Mouse (Mus musculus): ENCODE data around the gene Grpr. TPM values are rescaled to one million over a fixed set of nuclear protein-coding genes. Genes with fewer than 3 reads are reported as not detected.

Gene Grpr
- 0.06 and 0.09 TPM in 2 replicates for polyA plus RNA-seq (2016; fragmentation: Nextera tagmentation; extraction: Ambion mirVana)

GRCm38 (mm10) chrX:163549666-163550065 is at the start of gene Grpr:
Gene Grpr, minus strand, starts transcription at chrX:163549677.
- H3K4me3 ChIP-seq = no peak within 1 kb of the TSS
- H3K9me3 ChIP-seq = no peaks in the 10 kb centered on the region
- no peaks in the 10 kb centered on the region for H3K36me3 ChIP-seq
- H3K27ac ChIP-seq = no peak within 1 kb of the TSS
- H3K4me1 ChIP-seq (replicated peaks) = no peaks in the 10 kb centered on the region
- 21% methylated on average over 7 of the region's 7 CpGs for WGBS
- peaks cover 72% of the 10 kb centered on the region for H3K27me3 ChIP-seq (ENCODE audit: insufficient read depth, poor library complexity, severe bottlenecking)
- peak; percentile 56 for DNase-seq (ENCODE audit: low spot score)

GRCm38 (mm10) chrX:163560521-163560920 is 11.0 kb upstream of the Grpr start:
- H3K4me3 ChIP-seq = no peak overlapping the region
- 89% methylated on average over 3 of the region's 3 CpGs for whole genome bisulfite sequencing
- no peaks in the 10 kb centered on the region for H3K9me3 ChIP-seq
- H3K36me3 ChIP-seq = no peaks in the 10 kb centered on the region
- H3K27me3 ChIP-seq (ENCODE audit: insufficient read depth, poor library complexity, severe bottlenecking) = peaks cover 32% of the 10 kb centered on the region
- H3K4me1 ChIP-seq (replicated peaks) = no peaks in the 10 kb centered on the region
- no peak overlapping the region for H3K27ac ChIP-seq
- DNase-seq (ENCODE audit: low spot score) = no peak

- WGBS = 80% methylated on average over 5 of the region's 5 CpGs
Observed at GRCm38 (mm10) chrX:163547042-163547441, 2.4 kb downstream of the Grpr start.

GRCm38 (mm10) chrX:163532836-163533235 is 16.6 kb downstream of the Grpr start:
- no peaks in the 10 kb centered on the region for H3K4me1 ChIP-seq (replicated peaks)
- WGBS = 76% methylated on average over 2 of the region's 2 CpGs
- H3K4me3 ChIP-seq = no peak overlapping the region
- no peaks in the 10 kb centered on the region for H3K36me3 ChIP-seq
- DNase-seq (ENCODE audit: low spot score) = no peak
- H3K27ac ChIP-seq = no peak overlapping the region
- H3K27me3 ChIP-seq (ENCODE audit: insufficient read depth, poor library complexity, severe bottlenecking) = peaks cover 65% of the 10 kb centered on the region
- no peaks in the 10 kb centered on the region for H3K9me3 ChIP-seq

More at GRCm38 (mm10) chrX:163547042-163547441, 2.4 kb downstream of the Grpr start:
- Histone ChIP-seq H3K27ac (no peak overlapping the region), H3K27me3 (ENCODE audit: insufficient read depth, poor library complexity, severe bottlenecking) (peaks cover 72% of the 10 kb centered on the region), H3K36me3 (no peaks in the 10 kb centered on the region), H3K4me3 (no peak overlapping the region), H3K9me3 (no peaks in the 10 kb centered on the region), H3K4me1 (replicated peaks) (no peaks in the 10 kb centered on the region)
- no peak for DNase-seq (ENCODE audit: low spot score)

GRCm38 (mm10) chrX:163518963-163519541 is 30.4 kb downstream of the Grpr start:
- Histone ChIP-seq H3K36me3 (no peaks in the 10 kb centered on the region), H3K27me3 (ENCODE audit: insufficient read depth, poor library complexity, severe bottlenecking) (peaks cover 65% of the 10 kb centered on the region), H3K27ac (no peak overlapping the region), H3K4me1 (replicated peaks) (no peaks in the 10 kb centered on the region), H3K9me3 (no peaks in the 10 kb centered on the region), H3K4me3 (no peak overlapping the region)
- no peak for DNase-seq (ENCODE audit: low spot score)
- 85% methylated on average over 4 of the region's 4 CpGs for WGBS

- Histone ChIP-seq H3K4me3 (no peak overlapping the region), H3K27me3 (ENCODE audit: insufficient read depth, poor library complexity, severe bottlenecking) (peaks cover 72% of the 10 kb centered on the region), H3K4me1 (replicated peaks) (no peaks in the 10 kb centered on the region), H3K36me3 (no peaks in the 10 kb centered on the region), H3K9me3 (no peaks in the 10 kb centered on the region), H3K27ac (no peak overlapping the region)
- no peak for DNase-seq (ENCODE audit: low spot score)
- WGBS = 56% methylated on average over 2 of the region's 2 CpGs
Observed at GRCm38 (mm10) chrX:163511766-163512165, 37.7 kb downstream of the Grpr start.

- H3K4me3 ChIP-seq = no peak overlapping the region
- no peaks in the 10 kb centered on the region for H3K9me3 ChIP-seq
- no peak overlapping the region for H3K27ac ChIP-seq
- peaks cover 15% of the 10 kb centered on the region; the same call in 1 of the 2 replicates for H3K27me3 ChIP-seq (ENCODE audit: insufficient read depth, poor library complexity, severe bottlenecking)
- no peaks in the 10 kb centered on the region for H3K36me3 ChIP-seq
- no peaks in the 10 kb centered on the region for H3K4me1 ChIP-seq (replicated peaks)
- WGBS = 82% methylated on average over 3 of the region's 3 CpGs
- no peak for DNase-seq (ENCODE audit: low spot score)
Observed at GRCm38 (mm10) chrX:163502088-163502487, 47.4 kb downstream of the Grpr start.

Other genes starting within 250 kb of the Grpr start
- 0.34 and 0.50 TPM in 2 replicates for gene Rnf138rt1, start 211.7 kb upstream of the Grpr start, polyA plus RNA-seq (2016; fragmentation: Nextera tagmentation; extraction: Ambion mirVana)